ENCODE assay signal across 18 mouse cellular contexts in genomic region chr19:41007326-41007725, GRCm38 (mm10). TPM values are rescaled to one million over a fixed set of nuclear protein-coding genes. Genes with fewer than 3 reads are reported as not detected.
DNase-seq lines count a peak whose midpoint lies in the region; ATAC-seq and TF ChIP-seq lines count a peak whose summit lies in the region.
"Had no signal": no experiment of that assay in that cellular context is flagged by ENCODE, and none has a peak within 500 bp of the region (broad histone marks: within the 10 kb centered on the region; RNA-seq: fewer than 3 reads in every experiment).

No protein-coding gene starts in this region.

- H3K4me3 ChIP-seq in lung, embryonic 16.5 days (ENCODE audit: low read length), result no peak overlapping the region
- H3K4me3 ChIP-seq in lung, adult 2 months (replicated peaks; ENCODE audit: extremely low read depth, low read depth, low read length), result no peak overlapping the region
- H3K4me3 ChIP-seq: embryonic facial prominence, embryonic 15.5 days; forebrain, embryonic 12.5 days; neural tube, embryonic 15.5 days had no signal

- intact Hi-C loops in heart, postnatal 36 days (cut with DNase I), result no loop called here

- H3K9me3 ChIP-seq in lung, embryonic 16.5 days (ENCODE audit: control insufficient read depth, low read length), result no peaks in the 10 kb centered on the region
- H3K9me3 ChIP-seq: embryonic facial prominence, embryonic 15.5 days; forebrain, embryonic 12.5 days; neural tube, embryonic 15.5 days had no signal

- no peak for TF ChIP-seq CTCF in lung, adult 2 months (IDR thresholded peaks at IDR 0.05; ENCODE audit: insufficient read depth, low read length)

- no peaks in the 10 kb centered on the region for H3K36me3 ChIP-seq in lung, embryonic 16.5 days (ENCODE audit: control insufficient read depth, insufficient read depth, low read length)
- H3K36me3 ChIP-seq: embryonic facial prominence, embryonic 15.5 days; forebrain, embryonic 12.5 days; neural tube, embryonic 15.5 days had no signal

- WGBS in lung, embryonic 16.5 days, result 23% methylated on average over 6 of the region's 6 CpGs
- WGBS in lung, adult 2 months, result 31% methylated on average over 6 of the region's 6 CpGs

- H3K27ac ChIP-seq in lung, embryonic 16.5 days (ENCODE audit: low read length), result no peak overlapping the region
- H3K27ac ChIP-seq: embryonic facial prominence, embryonic 15.5 days; forebrain, embryonic 12.5 days; neural tube, embryonic 15.5 days had no signal

- H3K9ac ChIP-seq in lung, embryonic 16.5 days (ENCODE audit: low read length), result no peak overlapping the region
- H3K9ac ChIP-seq: embryonic facial prominence, embryonic 15.5 days; forebrain, embryonic 12.5 days; lung, embryonic 14.5 days; neural tube, embryonic 15.5 days had no signal

- peaks cover 3% of the 10 kb centered on the region; the same call in 1 of the 2 replicates for H3K4me1 ChIP-seq in lung, embryonic 16.5 days (replicated peaks; ENCODE audit: control insufficient read depth, insufficient read depth, low read length)
- no peaks in the 10 kb centered on the region; the same call in 1 of the 2 replicates for H3K4me1 ChIP-seq in lung, adult 2 months (ENCODE audit: control insufficient read depth, insufficient read depth, low read length)
- H3K4me1 ChIP-seq: forebrain, embryonic 12.5 days had no signal

- no peak overlapping the region for H3K4me2 ChIP-seq in lung, embryonic 16.5 days (ENCODE audit: low read depth, low read length)
- H3K4me2 ChIP-seq: embryonic facial prominence, embryonic 15.5 days; forebrain, embryonic 12.5 days; lung, embryonic 14.5 days; midbrain, embryonic 11.5 days; neural tube, embryonic 15.5 days had no signal

- DNase-seq in gastrocnemius, adult 18-20 months (ENCODE audit: low spot score), result peak; percentile 38
- no peak for DNase-seq in gastrocnemius, postnatal 4 days (ENCODE audit: low spot score in 2 of 2)
- no peak for DNase-seq in lung, adult 2 months
- peak; percentile 41 to 46 for DNase-seq in heart, postnatal 36 days
- no peak for DNase-seq in spleen, adult 12 weeks (ENCODE audit: low spot score)
- DNase-seq in embryo, embryonic 9.5 days (ENCODE audit: extremely low spot score), result no peak
- DNase-seq: layer of hippocampus, postnatal 36 days; lung, embryonic 14.5 days; thymus, postnatal 25 days had no signal

- ATAC-seq in lung, embryonic 16.5 days (ENCODE audit: low read depth), result 0 out of 2 replicates have a peak, but pooled peaks have one; percentile 31

- TF ChIP-seq POLR2A in lung, adult 2 months (IDR thresholded peaks at IDR 0.05; ENCODE audit: borderline replicate concordance, extremely low read depth, low read depth, low read length), result no peak

- H3K27me3 ChIP-seq in lung, embryonic 16.5 days (ENCODE audit: control insufficient read depth, insufficient read depth, low read depth, low read length), result no peaks in the 10 kb centered on the region
- H3K27me3 ChIP-seq: embryonic facial prominence, embryonic 15.5 days; forebrain, embryonic 12.5 days; neural tube, embryonic 15.5 days had no signal

RNA-seq across cellular contexts. Expression of gene Blnk, which starts 13.0 kb away (rescaled TPM):
- total RNA-seq in gastrocnemius, adult 18-20 months (2021), result 1 to 10 TPM; 1.1 to 1.2 TPM
- total RNA-seq in gastrocnemius, postnatal 4 days (2021), result under 1 TPM; 0.78 to 0.93 TPM
- 0.64 and 0.69 TPM in 2 replicates for polyA plus RNA-seq in lung, embryonic 16.5 days (2015; fragmentation: Nextera tagmentation; extraction: Ambion mirVana)
- polyA plus RNA-seq in lung, adult 2 months (2012; rRNA removed), result 4.7 and 5.7 TPM in 2 replicates
- total RNA-seq in heart, postnatal 36 days (2021), result 1 to 10 TPM; 1.6 to 2.0 TPM

RNA-seq across cellular contexts. Expression of gene Dntt, which starts 21.7 kb away (rescaled TPM):
- not detected for total RNA-seq in gastrocnemius, adult 18-20 months (2021)
- total RNA-seq in gastrocnemius, postnatal 4 days (2021), result under 1 TPM in 1 of 2 experiments, not detected in 1; 0.37 TPM
- 0.10 TPM in 1 of 2 replicates, not detected in the other for polyA plus RNA-seq in lung, embryonic 16.5 days (2015; fragmentation: Nextera tagmentation; extraction: Ambion mirVana)
- 0.10 and 0.11 TPM in 2 replicates for polyA plus RNA-seq in lung, adult 2 months (2012; rRNA removed)
- total RNA-seq in heart, postnatal 36 days (2021), result not detected
- total RNA-seq: layer of hippocampus, postnatal 36 days; left cerebral cortex, postnatal 36 days had no signal
- polyA plus RNA-seq: cortical plate, adult 2 months; forebrain, embryonic 12.5 days; intestine, embryonic 14.5 days; midbrain, embryonic 11.5 days; stomach, embryonic 16.5 days had no signal

Comparison
In these comparisons a context has a peak if more than half of its experiments do, and no peak if none do; other contexts are left out.
1. DNase-seq: peak in gastrocnemius, adult 18-20 months (single experiment) and heart, postnatal 36 days (2 of 2); none in gastrocnemius, postnatal 4 days (0 of 2), lung, adult 2 months (single experiment), spleen, adult 12 weeks (single experiment) and embryo, embryonic 9.5 days (single experiment).